Mouse (Mus musculus): Measurements from ENCODE around the gene Gm20517.
"Not testable (repeated sequence)": the region's sequence is repeated elsewhere in the genome, so short reads cannot be mapped to it uniquely, and the experiment has no call there.

Gm20517 gene

GRCm38 (mm10) chr17:47627791-47628190, 16.4 kb downstream of the Gm20517 start:
- DNase-seq (ENCODE audit: low read depth, low spot score): no peak

GRCm38 (mm10) chr17:47628851-47629676, 17.7 kb downstream of the Gm20517 start:
- DNase-seq (ENCODE audit: low read depth, low spot score): peak; percentile 90

- DNase-seq (ENCODE audit: low read depth, low spot score): no peak
These were observed 18.6 kb downstream of the Gm20517 start for GRCm38 (mm10) chr17:47629717-47630677.

- no peak for DNase-seq (ENCODE audit: low read depth, low spot score)
These were observed 19.3 kb downstream of the Gm20517 start, which contains the start of gene Usp49 for GRCm38 (mm10) chr17:47630678-47631065. Gene Usp49 (plus strand): TSS chr17:47630690.

- no peak for DNase-seq (ENCODE audit: low read depth, low spot score)
These were observed 20.9 kb downstream of the Gm20517 start for GRCm38 (mm10) chr17:47632181-47632840.

GRCm38 (mm10) chr17:47633999-47634770, 22.8 kb downstream of the Gm20517 start:
- DNase-seq (ENCODE audit: low read depth, low spot score): no peak

GRCm38 (mm10) chr17:47642992-47643391, 31.6 kb downstream of the Gm20517 start:
- DNase-seq (ENCODE audit: low read depth, low spot score): no peak

GRCm38 (mm10) chr17:47646683-47647082, 35.3 kb downstream of the Gm20517 start:
- peak; percentile 40 for DNase-seq (ENCODE audit: low read depth, low spot score)

- no peak for DNase-seq (ENCODE audit: low read depth, low spot score)
These were observed 37.6 kb downstream of the Gm20517 start for GRCm38 (mm10) chr17:47648966-47649365.

- no peak for DNase-seq (ENCODE audit: low read depth, low spot score)
These were observed 40.6 kb downstream of the Gm20517 start for GRCm38 (mm10) chr17:47651953-47652352.

- DNase-seq (ENCODE audit: low read depth, low spot score): not testable (repeated sequence)
These were observed 43.0 kb downstream of the Gm20517 start for GRCm38 (mm10) chr17:47654346-47654745.

GRCm38 (mm10) chr17:47655697-47656096, 44.3 kb downstream of the Gm20517 start:
- no peak for DNase-seq (ENCODE audit: low read depth, low spot score)

GRCm38 (mm10) chr17:47657901-47658300, 46.5 kb downstream of the Gm20517 start:
- DNase-seq (ENCODE audit: low read depth, low spot score): no peak

GRCm38 (mm10) chr17:47658741-47659243, 47.4 kb downstream of the Gm20517 start:
- no peak for DNase-seq (ENCODE audit: low read depth, low spot score)

- no peak for DNase-seq (ENCODE audit: low read depth, low spot score)
These were observed 51.8 kb downstream of the Gm20517 start for GRCm38 (mm10) chr17:47663009-47663713.

- DNase-seq (ENCODE audit: low read depth, low spot score): no peak
These were observed 53.1 kb downstream of the Gm20517 start for GRCm38 (mm10) chr17:47664474-47664873.

GRCm38 (mm10) chr17:47669166-47669565, 57.8 kb downstream of the Gm20517 start:
- DNase-seq (ENCODE audit: low read depth, low spot score): no peak

- no peak for DNase-seq (ENCODE audit: low read depth, low spot score)
These were observed 60.6 kb downstream of the Gm20517 start for GRCm38 (mm10) chr17:47671988-47672310.

- no peak for DNase-seq (ENCODE audit: low read depth, low spot score)
These were observed 61.1 kb downstream of the Gm20517 start for GRCm38 (mm10) chr17:47672311-47673111.
